Mouse (Mus musculus): ENCODE results near the gene Arrdc5.

Arrdc5 gene

GRCm38 (mm10) chr17:56251136-56251829, 48.8 kb downstream of the Arrdc5 start:
- DNase-seq, result peak; percentile 78

GRCm38 (mm10) chr17:56245608-56246007, 54.5 kb downstream of the Arrdc5 start:
- DNase-seq, result no peak

All from cerebellum, adult 9-10 months (tissue).